In the genomic region with DNA sequence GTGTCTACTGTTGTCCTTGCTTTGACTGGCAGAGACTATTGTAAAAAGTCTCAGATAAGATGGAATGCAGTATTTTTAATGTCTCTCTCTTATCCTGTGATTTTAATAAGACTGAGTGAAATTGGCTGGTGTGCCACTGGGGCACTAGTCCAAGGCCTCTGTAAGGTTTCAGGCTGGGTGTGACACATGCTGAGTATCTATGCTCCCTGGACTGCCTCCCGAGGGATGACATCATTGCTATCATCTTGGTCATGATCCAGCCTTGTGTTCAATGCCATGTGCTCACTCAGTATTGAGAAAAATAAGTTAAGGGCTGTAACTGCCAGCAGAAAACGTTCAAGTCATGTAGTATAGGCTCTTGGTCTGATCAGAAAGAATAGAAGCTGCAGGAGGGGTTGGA, we compare ENCODE assay signal across 9 mouse cellular contexts. TPM values are rescaled to one million over a fixed set of nuclear protein-coding genes. Genes with fewer than 3 reads are reported as not detected.
DNase-seq lines count a peak whose midpoint lies in the region; ATAC-seq and TF ChIP-seq lines count a peak whose summit lies in the region.
"Had no signal": no experiment of that assay in that cellular context is flagged by ENCODE, and none has a peak within 500 bp of the region (broad histone marks: within the 10 kb centered on the region; RNA-seq: fewer than 3 reads in every experiment).

No protein-coding gene starts in this region.

- no peak for TF ChIP-seq POLR2A in kidney, adult 2 months (IDR thresholded peaks at IDR 0.05; ENCODE audit: low read depth, low read length)

- no peaks in the 10 kb centered on the region for H3K9me3 ChIP-seq in kidney, embryonic 15.5 days (replicated peaks)

- 0 out of 2 replicates have a peak, but pooled peaks cover 2% of the 10 kb centered on the region for H3K4me1 ChIP-seq in kidney, embryonic 15.5 days
- H3K4me1 ChIP-seq in kidney, adult 2 months (ENCODE audit: control insufficient read depth, insufficient read depth, low read length): no peaks in the 10 kb centered on the region

- 71% methylated on average over 2 of the region's 2 CpGs for WGBS in kidney, embryonic 15.5 days
- 66% methylated on average over 2 of the region's 2 CpGs for WGBS in kidney, adult 2 months

- TF ChIP-seq CTCF in kidney, adult 2 months (conservative IDR thresholded peaks at IDR 0.05; ENCODE audit: insufficient read depth, insufficient read length, low read depth, low read length): no peak

- no peak overlapping the region for H3K9ac ChIP-seq in kidney, embryonic 15.5 days

- H3K4me3 ChIP-seq in kidney, embryonic 15.5 days (replicated peaks): no peak overlapping the region
- H3K4me3 ChIP-seq in kidney, adult 2 months (ENCODE audit: insufficient read depth, low read depth, low read length): no peak overlapping the region

- H3K4me2 ChIP-seq in kidney, embryonic 15.5 days: no peak overlapping the region

- peaks cover 10% of the 10 kb centered on the region for H3K36me3 ChIP-seq in kidney, embryonic 15.5 days
- no peaks in the 10 kb centered on the region for H3K36me3 ChIP-seq in kidney, adult 2 months (ENCODE audit: control insufficient read depth, insufficient read depth, low read length)

- peak overlapping the region; percentile 37; the same call in 1 of the 2 replicates for H3K27ac ChIP-seq in kidney, embryonic 15.5 days
- H3K27ac ChIP-seq in kidney, adult 2 months (ENCODE audit: insufficient read depth, low read depth, low read length): no peak overlapping the region

- no peak for DNase-seq in kidney, adult 2 months
- DNase-seq in adrenal gland, postnatal 14 days: peak; percentile 80
- DNase-seq in gastrocnemius, postnatal 25 days: peak; percentile 62
- DNase-seq in lung, adult 18-20 months: peak; percentile 53
- peak; percentile 53 to 71 for DNase-seq in urinary bladder, postnatal 36 days (ENCODE audit: low spot score in 2 of 2)
- no peak for DNase-seq in spleen, postnatal 36 days (ENCODE audit: low spot score in 2 of 2)

- ATAC-seq in kidney, embryonic 15.5 days (replicated peaks; ENCODE audit: low FRiP score): no peak
- ATAC-seq in monocyte, adult 5-6 weeks (replicated peaks; ENCODE audit: insufficient number of reproducible peaks, low FRiP score, low TSS enrichment, poor library complexity, severe bottlenecking): no peak
- ATAC-seq: Patski had no signal

- no peaks in the 10 kb centered on the region for H3K27me3 ChIP-seq in kidney, embryonic 15.5 days
- H3K27me3 ChIP-seq in kidney, adult 2 months (replicated peaks; ENCODE audit: control insufficient read depth, insufficient read depth, low read length): no peaks in the 10 kb centered on the region
- H3K27me3 ChIP-seq: Patski had no signal

RNA-seq across cellular contexts. Expression of a gene that starts 38.9 kb away (rescaled TPM):
- polyA plus RNA-seq in kidney, embryonic 15.5 days (2015; fragmentation: Nextera tagmentation; extraction: Ambion mirVana): not detected in 2 replicates
- not detected in 2 replicates for polyA plus RNA-seq in kidney, adult 2 months (2012; rRNA removed)
- not detected in 2 replicates for total RNA-seq in adrenal gland, postnatal 14 days (2021)
- not detected for total RNA-seq in gastrocnemius, postnatal 25 days (2021)
- not detected in 3 replicates for total RNA-seq in monocyte, adult 5-6 weeks (2017)
- polyA plus RNA-seq: Patski had no signal

Comparison
In these comparisons a context has a peak if more than half of its experiments do, and no peak if none do; other contexts are left out.
1. DNase-seq: peak in adrenal gland, postnatal 14 days (single experiment), gastrocnemius, postnatal 25 days (single experiment), lung, adult 18-20 months (2 of 2) and urinary bladder, postnatal 36 days (2 of 2); none in kidney, adult 2 months (single experiment) and spleen, postnatal 36 days (0 of 2).